Mouse (Mus musculus) testis, adult 2 months (tissue): ENCODE measurements around the gene Ghsr.

ENCODE experiments used
- CTCF ChIP-seq: fragments of 200-500 bp; IDR thresholded peaks from 2 replicates; pipeline ENCODE4 v1.5.1; 2012; ENCODE audit warnings: low read depth, mild to moderate bottlenecking, inconsistent platforms, low read length, moderate library complexity; ENCODE audit not compliant: control insufficient read depth, insufficient read depth, insufficient replicate concordance
- POLR2A ChIP-seq: fragments of 200-500 bp; IDR thresholded peaks from 2 replicates; pipeline ENCODE4 v1.6.1; 2012; ENCODE audit warnings: low read depth, mild to moderate bottlenecking, inconsistent platforms, low read length, moderate library complexity; ENCODE audit not compliant: control insufficient read depth

DNA sequence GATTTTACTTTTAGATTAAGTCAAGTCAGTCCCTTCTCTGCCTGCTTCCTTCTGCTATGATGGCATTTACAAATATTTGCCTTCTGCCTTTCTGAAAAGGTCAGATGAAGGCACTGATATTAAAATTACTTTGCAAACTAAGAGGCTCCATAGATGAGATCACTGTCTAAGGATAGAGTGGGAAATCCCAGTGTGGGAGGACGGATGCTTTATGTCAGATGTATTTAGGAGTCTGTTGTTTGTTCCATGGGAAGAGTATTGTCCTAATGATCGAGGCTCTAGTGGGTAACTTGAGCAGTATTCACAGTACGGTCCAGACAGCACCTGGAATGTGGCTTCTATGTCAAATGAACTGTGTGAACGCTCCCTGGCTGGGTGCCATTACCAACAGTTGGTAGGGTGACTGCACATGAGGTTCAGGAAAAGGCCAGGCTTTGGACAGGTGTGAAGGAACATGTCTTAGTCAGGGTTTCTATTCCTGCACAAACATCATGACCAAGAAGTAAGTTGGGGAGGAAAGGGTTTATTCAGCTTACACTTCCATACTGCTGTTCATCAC, 44.4 kb upstream of the Ghsr start:
- TF ChIP-seq POLR2A (no peak), CTCF (no peak)
